Mouse (Mus musculus) left cerebral cortex, adult 18-20 months (tissue): ENCODE data around the gene Tom1l1. TPM values are rescaled to one million over a fixed set of nuclear protein-coding genes. Genes with fewer than 3 reads are reported as not detected.
"Not testable (repeated sequence)": the region's sequence is repeated elsewhere in the genome, so short reads cannot be mapped to it uniquely, and the experiment has no call there.

ENCODE experiments used
- DNase-seq, 2 experiments: peaks; one replicate each; pipeline ENCODE4 v3.0.0; 2021 to 2022; ENCODE audit warnings: low spot score in 2 of 2, mixed read lengths in 1 of 2
- long read RNA-seq, 2 experiments: library from polyadenylated mRNA; stranded (forward); transcript quantifications; one replicate each; pipeline ENCODE4 v2.0.0; 2021
- total RNA-seq, 2 experiments: library from RNA; stranded (reverse); gene quantifications; 2 replicates each; pipeline ENCODE4 v1.2.3; 2021

Gene Tom1l1
- 10 to 100 TPM; 27.5 to 32.3 TPM for total RNA-seq
- long read RNA-seq, experiment 1, full-length matches to known transcripts: 23 of 37 reads
- long read RNA-seq, experiment 1, partial matches to known transcripts: 3 of 37 reads
- long read RNA-seq, experiment 1, other reads (novel, unspliced or antisense): 11 of 37 reads
- long read RNA-seq, experiment 2, full-length matches to known transcripts: 20 of 30 reads
- long read RNA-seq, experiment 2, partial matches to known transcripts: 3 of 30 reads
- long read RNA-seq, experiment 2, other reads (novel, unspliced or antisense): 7 of 30 reads

DNA sequence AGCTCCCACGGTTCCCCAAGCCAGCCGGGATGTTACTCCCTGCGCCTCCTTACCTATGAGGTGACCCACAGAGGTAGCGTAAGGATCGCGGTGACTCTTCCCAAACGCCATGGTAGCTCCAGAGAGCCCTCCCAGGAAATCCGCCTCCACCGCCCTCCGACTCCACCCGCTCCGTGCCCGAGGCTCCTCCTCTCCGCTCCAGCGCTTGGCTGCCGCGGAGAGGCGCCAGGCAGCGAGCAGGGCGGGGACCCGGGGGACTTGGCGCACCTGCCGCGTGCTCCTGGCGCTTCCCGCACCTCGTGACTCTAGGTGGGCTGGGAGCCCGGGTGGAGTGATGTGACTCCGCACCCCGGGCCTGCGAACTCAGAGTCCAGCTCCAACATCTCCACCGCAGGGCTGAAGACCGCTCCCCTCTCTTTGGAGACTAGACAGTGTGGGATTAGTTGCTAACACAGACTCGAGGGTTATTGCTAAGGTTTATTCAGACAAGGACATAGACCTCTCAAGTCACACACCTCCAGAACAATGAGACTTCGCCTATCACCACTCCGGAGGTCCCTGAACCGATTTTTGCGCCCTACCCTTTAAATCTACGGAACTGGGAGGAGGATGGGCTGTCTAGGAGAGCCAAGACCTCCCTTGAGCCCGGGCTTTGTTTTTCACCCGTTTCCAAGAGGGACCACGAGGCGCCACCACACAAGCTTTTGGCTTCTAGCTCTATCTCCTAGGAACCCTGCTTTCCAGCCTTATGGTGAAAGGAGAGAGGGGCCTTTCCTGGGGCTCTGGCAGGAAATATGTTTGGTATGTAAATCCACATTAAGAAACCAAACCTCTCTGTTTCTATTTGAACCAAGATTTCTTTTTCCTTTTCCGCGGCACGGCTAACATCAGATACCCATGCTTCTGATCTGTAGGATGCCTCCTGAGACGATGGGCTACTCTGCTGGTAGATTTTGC lies at the start of gene Tom1l1:
Tom1l1 (minus strand) TSS at position 907 of the 957 bp plus-strand sequence.
- DNase-seq: peak; percentile 82 to 86

DNA sequence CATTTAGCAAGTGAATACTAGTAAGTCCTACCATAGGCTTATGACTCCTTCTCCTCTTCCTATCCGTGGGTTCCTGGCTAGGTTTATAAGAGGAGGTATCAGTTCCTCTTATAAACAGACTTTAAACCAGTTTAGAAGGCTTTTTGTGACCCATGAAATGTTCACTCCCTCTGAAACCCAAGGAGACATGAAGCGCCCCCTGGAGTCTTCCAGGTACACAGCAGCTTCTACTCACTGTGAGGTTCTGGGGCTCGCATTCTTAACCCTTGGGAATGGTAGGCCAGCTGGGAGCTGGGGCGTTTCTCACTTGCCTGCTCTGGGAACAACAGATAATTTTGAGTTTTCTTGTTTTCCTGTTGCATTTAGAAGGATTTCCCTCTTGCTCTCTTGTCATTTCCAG lies 45.4 kb upstream of the Tom1l1 start:
- DNase-seq: no peak

DNA sequence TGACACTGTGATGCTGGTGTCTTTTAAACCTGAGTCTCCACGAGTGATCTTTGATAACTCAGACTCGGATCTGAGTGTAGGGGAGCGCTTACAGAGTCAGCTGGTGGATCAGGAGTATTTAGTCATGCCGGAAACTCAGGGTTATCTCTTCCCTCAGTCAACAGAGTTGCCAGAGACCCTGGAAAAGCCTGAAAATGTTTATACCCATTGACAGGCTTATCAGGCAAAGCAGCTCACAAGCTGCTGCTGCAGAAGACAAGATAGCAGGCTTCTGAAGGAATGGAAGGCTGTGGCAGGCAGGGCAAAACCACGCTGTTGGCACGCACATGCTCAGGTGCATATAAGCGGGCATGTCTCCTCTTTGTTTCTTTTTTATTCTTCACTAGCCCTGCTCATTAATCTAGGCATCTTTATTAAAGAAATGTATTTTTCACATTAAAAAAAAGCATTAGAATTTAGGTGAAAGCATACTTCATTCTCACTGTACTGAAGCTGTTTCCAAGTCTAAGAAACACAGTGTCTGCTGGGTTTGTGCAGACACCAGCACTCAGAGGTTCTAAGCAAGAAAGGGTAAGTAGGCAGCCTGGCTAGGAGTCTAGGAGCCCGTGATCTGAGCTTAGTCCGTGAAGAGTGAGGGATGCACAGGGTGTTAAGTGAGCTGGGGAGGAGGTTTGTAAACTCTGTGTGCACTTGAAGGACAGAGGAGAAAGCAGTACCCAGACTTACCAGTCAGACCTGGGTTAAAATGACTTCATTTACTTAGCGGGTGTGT lies 39.4 kb upstream of the Tom1l1 start:
- no peak for DNase-seq

DNA sequence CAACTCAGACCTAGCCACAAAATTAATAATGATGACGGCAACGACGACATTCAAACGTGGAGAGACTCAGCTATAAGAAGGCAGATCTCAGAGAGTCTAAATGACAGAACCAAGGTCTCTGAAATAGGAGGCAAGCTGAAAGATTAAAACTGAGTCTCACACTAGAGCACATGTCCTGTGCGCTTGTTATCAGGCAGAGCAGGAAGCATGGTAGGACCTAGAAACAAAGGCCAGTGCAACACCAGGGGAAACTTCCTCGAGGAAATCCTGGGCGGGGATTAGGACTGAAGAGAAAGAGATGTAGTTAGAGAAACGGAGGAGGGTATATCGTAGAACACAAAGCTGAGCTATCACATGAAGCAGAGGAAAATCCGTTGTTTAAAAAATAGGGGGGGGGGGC lies 38.6 kb upstream of the Tom1l1 start:
- no peak for DNase-seq

DNA sequence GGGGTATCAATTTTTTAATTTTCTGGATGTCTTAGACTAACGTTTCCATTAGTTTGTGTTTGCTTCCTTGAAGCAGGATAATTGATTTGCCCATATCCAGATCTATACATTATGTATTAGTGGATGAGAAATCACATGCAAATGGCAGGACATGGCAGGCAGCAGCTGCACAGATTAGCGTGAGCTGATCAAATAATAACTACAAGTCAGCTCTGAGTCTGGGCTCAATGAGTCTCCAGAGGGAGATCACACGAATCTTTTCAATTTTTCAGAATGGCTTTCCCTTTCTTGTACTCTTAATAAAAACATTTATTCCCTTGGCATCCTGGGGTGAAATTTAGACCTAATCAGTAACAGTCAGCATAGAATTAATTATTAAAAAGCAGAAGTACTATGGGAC lies 34.1 kb upstream of the Tom1l1 start:
- no peak for DNase-seq

DNA sequence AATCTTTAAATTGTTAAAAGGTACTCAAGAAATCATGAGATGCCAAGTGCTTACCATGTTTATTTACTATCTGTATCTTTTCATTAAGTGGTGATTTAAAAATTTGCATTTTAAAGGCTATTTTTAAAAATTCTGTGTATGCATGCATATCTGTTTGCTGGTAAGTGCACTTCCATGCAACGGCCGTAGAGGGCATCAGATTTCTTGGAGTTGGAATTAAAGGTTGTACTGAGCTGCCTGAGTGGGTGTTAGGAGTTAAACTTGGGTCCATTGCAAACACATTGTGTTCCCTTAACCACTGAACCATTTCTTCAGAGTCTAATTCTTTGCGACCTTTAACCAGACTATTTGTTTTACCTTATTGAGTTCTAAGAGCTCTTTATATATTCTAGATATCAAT lies 29.6 kb upstream of the Tom1l1 start:
- no peak for DNase-seq

DNA sequence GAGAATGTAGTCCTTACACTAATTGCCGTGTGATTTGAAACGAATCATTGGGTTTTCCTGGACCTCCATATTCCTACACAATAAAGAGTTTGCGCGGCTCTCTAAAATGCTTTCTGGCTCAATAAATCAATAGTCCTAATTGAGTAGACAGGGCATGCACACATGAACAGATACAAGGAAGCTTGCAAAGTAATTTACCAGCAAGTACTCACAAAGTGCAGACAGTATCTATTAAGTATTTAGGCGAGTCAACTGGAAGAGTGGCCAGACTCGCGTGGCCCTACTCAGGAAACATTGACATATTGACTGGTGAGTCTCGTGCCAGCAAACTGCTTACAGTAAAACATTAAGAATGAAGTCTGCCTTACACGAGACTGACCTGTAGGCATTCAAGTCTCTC lies 23.4 kb upstream of the Tom1l1 start:
- no peak for DNase-seq

DNA sequence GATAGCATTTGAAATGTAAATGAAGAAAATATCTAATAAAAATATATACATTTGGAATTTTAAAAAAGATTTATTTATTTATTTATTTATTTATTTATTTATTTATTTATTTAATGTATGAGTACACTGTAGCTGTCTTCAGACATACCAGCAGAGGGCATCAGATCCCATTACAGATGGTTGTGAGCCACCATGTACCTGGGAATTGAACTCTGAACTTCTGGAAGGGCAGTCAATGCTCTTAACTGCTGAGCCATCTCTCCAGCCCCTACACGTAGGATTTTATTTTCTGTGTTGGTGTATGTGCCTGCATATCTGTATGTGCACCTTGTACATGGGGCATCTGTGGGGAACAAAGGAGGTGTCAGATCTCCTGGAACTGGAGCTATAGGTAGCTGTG lies 19.0 kb upstream of the Tom1l1 start:
- DNase-seq: not testable (repeated sequence)

DNA sequence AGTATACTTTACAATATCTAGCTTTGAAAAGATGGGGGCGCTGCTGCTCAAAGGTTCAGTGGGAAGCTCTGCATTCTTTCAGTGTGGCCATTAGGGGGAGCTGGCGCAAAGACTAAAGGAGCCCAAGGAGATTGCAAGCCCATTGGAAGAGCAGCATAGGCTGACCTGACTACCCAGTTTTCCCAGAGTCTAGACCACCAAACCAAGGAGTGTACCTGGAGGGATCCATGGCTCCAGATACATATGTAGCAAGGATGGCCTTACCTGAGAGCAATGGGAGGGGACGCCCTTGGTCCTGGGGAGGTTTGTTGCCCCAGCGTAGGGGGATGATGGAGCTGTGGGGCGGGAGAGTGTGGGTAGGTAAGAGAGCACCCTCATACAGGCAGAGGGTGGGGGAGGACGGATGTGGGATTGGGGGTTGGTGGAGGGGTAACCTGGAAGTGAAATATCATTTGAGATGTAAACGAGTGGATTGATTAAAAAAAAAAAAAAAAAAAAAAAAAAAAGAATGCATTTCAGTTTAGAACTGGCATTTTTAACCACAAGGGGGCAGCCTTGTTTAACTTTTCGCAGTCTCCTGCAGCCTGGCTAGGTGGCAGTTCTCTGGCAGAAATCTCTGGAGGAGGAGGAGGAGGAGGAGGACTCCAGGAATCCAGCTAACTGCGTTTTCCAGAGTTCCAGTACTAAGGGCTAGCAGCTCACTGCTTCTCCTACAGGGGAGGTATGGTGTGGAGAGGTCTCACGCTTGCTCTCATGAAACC lies 9.5 kb upstream of the Tom1l1 start:
- DNase-seq: peak; percentile 76 to 82

DNA sequence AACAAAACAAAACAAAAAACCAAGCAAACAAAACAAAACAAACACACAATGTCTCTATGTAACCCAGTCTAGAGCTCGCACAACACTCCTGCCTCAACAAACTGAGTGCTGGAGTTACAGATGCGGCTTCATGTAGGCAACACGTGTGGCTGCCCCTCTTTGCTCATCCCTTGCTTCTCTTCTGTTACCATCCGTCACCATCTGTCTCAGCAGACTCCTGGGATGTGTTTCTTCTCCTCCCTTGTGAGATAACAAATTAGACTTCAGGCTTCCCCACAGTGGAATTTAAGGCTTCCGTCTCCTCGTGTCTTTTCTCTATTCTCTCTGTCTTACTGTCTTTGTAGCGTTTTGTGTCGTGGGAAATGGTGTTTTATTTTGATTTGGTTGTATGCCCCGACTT lies 7.6 kb upstream of the Tom1l1 start:
- no peak for DNase-seq

DNA sequence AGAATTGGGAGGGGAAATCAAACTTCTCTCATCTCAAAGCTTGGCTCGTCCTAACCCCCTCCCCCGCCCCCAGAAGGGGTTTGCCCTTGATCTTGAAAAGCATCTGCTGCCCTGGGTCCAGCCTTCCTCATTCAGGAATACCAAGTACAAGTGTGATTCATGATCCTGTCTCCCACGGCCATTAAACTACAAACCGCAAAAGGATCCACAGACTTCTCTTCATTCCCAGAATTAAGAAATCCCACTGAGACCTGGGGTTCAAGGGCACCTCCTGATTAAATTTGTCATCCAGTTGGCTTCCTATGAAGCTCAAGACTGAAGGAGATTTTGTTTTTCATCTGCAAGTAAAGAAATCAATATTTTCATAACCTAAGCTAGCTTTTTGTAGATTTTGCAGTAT lies 6.0 kb upstream of the Tom1l1 start:
- DNase-seq: no peak

DNA sequence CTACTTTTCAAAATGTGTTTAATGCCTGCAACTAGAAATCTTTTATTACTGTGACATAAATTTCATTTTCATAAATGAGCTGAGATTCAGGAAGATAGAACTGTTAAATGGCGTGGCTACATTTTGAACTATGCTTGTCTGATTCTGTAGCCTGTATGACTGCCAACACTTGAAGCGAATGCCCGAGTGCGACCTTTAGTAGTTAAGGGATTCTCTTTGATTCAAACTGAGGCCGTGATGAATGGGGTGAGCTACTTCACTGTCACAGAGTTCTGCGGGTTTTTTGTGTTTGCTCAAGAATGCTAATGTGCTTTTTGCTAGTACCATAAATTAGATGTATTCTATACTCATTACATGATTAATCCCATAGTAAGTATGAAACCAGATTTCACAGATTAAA lies 2.2 kb upstream of the Tom1l1 start:
- no peak for DNase-seq

DNA sequence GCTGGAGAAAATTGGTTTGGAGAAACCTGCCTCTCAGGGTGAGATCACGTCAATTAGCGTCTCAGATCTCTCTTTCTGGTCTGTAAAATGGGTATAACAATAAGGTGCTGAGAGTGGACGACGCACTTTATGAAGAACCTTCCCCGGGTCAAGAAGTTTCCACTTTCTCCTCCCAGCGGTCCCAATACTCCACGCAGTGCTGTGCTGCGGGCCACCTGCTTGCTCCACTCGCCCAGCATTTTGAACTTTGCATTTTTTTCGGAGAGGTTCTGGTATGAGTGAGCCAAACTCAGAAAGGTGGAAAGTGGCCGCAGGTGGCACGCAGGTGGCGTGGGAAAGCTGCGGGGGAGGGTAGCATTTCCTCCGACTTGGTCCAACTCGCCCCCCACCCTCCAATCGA lies 1.1 kb downstream of the Tom1l1 start:
- no peak for DNase-seq

DNA sequence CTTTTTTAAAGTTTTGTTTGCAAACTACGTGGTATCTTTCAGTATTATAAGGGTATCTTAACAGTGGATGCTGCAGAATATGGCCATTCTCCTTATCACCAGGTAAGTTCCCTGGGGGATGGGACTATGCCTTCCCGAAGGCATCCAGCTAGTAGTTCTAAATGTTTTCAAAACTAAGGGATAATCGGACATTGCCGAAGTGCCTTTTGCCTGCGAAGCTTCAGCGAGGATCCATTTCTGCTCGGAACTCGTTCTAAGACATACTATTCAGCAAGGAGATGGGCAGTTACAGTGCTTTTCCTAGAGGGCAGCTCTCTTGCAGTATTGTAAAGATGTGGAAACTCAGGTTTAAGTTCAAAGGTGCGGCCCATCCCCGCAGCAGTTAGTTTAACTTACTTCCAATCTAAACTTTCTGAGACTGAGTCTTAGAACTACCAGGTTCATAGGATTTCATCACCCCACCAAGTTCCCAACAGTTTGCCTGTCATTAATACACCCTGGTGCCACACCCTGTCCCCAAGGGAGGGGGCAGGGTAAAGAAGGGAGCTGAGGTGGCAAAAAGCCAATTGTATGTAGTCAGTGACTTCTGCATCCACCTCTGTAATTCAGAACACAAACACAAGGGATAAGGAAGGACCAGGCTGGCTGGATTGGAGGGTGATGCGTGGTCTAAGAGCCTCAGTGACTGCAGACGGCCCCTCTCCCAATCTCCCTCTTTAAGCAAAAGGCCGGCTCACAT lies 1.7 kb downstream of the Tom1l1 start:
- no peak for DNase-seq

DNA sequence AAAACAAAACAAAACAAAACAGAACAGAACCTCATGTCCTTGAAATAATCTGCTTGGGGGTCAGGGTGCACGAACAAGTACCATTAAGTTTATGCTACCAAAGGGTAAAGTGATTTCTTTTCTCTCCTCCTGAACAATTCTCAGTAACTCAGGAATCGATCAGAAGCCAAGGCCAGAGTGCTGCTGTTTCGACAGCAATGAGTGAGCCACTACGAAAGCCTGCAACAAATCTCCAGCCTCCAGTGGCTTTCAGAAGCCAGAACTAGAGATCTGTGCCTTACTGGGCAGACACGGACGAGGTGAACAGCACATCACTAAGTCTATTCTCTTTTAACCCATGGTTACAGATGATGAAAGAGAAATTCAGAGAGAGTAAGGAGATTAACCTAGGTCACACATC lies 3.0 kb downstream of the Tom1l1 start:
- DNase-seq: no peak

DNA sequence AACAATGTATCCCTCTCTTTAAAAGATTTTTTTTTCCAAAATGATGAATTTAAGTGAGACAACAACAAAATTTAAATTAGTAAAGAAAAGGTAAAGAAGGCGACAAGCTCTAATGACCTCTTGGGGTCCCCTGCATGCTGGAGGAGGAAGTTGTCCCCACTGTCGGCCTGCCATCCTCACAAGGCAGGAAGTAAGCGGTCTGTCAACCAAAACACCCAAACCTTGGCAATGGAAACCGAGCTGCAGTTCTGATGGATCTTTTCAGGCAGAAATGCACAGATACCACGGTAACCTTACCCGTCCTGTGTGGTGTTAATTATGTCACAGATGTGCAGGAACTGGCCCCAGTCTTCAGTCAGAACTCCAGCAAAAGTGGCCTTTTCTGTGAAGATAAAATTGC lies 3.4 kb downstream of the Tom1l1 start:
- DNase-seq: no peak

DNA sequence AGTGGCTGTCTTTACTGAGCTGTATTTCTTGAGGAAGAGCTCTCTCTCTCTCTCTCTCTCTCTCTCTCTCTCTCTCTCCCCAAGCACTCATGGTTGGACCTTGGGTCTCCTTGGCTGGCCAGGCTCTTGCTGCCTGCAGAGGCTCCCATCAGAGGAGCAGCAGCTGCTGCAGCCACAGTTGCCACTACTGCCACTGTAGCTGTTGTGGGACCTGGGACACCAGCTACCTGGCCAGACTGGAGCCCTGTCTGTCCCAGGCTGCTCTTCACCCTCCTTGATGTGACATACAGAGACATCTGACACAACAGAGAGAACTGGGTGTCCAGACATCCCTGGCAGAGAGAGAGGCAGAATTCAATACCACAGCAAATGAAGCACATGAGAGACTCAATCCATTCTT lies 7.0 kb downstream of the Tom1l1 start:
- no peak for DNase-seq

DNA sequence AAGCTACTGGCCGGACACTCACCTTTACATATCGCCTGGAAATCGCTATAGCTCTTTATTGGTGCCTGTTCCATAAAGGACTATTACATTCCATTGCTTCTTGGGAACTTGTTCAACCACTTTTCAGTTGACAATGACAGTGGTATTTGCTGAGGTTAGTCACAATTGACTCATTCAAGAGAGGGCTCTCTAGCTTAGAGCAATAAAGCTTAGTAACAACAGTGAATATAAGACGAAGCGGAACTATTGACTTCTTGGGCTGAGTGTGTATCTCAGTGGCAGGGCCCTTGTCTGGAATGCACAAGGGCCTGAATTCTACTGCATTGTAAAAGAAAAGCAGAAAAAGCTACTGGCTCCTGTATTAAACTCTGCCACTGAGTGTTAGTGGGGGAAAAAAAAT lies 9.6 kb downstream of the Tom1l1 start:
- DNase-seq: no peak

DNA sequence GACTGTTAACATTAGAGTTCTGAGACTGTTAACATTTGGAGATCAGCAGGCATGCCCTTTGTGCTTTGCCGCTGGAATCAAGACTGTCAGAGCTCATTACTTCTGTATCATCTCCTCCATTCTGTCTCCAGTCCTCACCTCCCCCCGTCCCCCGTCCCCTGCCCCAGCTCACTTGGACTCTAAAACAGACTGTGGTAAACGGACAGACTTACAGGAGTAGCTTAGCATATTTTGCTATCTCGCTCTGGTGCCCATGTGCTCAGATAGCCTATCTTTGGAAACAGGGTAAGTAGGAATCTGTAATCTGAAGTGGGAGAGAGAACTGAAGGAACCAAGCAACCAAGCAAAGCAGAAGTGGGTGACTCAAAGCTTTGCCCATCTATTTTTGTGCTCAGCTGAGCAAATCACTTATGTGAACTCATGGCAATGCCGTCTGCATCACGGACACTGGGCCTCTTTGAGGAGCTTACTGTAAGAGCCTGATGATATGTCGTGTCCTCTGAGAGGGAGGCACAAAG lies 10.3 kb downstream of the Tom1l1 start:
- DNase-seq: peak; percentile 13 to 35

DNA sequence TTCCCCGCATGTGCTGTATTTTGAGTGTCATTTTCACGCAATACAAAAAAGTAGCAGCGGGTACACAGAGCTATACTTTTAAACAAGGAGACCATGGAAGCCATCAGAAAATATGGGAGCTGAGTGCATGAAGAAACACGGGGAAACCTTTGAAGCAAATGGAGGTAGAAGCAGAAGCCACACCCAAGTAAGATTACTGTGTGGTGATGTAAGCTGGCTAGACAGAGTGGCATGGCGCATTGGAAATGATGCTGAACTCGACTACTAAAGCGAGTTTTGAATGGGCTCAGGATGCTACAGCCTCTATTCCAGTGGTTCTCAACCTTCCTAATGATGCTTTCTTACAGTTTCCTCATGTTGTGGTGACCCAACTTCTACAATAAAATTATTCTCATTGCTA lies 11.1 kb downstream of the Tom1l1 start:
- DNase-seq: no peak
